Mouse (Mus musculus): ENCODE measurements around the gene Cldn24.
"Not testable (repeated sequence)": the region's sequence is repeated elsewhere in the genome, so short reads cannot be mapped to it uniquely, and the experiment has no call there.

The Cldn24 gene

DNA sequence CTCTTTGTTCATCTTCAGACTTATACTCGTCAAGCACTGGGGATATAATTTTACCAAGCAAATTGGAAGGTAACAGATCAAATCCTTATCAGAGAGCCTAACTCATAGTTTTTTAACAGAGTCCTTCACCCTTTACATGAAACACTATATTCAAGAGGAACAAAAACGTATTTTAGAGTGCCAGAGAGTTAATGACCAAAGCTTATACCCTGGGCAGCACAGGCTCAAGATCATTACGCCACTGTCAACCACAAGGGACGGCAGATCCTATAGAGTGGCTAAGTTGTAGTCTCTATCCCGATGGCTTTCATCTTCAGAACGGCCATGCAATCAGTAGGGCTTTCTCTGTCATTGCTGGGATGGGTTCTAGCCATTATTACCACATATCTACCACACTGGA, at the start of gene Cldn24:
Gene Cldn24 (plus strand): TSS at position 301 of the 400 bp plus-strand sequence.
- no peak for DNase-seq (ENCODE audit: low spot score in 2 of 2)

DNA sequence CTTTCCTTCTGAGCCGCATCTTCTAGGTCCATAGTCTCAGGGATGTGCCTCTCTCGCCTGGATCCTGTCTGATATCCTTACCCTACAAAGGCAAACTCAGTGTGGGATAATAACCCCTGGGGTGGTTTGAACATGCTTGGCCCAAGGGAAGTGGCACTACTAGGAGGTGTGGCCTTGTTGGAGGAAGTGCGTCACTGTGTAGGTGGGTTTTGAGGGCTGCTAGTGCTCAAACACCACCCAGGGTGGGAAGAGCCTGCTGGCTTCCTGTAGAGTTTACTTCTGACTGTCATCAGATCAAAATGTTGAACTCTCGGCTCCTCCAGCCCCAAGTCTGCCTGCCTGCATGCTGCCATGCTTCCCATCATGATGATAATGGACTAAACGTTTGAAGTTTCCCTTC, 49.0 kb upstream of the Cldn24 start:
- DNase-seq (ENCODE audit: low spot score in 2 of 2) = no peak

- no peak for DNase-seq (ENCODE audit: low spot score in 2 of 2)
Observed at GRCm38 (mm10) chr8:47777415-47777814, 44.5 kb upstream of the Cldn24 start.

- no peak for DNase-seq (ENCODE audit: low spot score in 2 of 2)
Observed at GRCm38 (mm10) chr8:47779589-47779988, 42.4 kb upstream of the Cldn24 start.

DNA sequence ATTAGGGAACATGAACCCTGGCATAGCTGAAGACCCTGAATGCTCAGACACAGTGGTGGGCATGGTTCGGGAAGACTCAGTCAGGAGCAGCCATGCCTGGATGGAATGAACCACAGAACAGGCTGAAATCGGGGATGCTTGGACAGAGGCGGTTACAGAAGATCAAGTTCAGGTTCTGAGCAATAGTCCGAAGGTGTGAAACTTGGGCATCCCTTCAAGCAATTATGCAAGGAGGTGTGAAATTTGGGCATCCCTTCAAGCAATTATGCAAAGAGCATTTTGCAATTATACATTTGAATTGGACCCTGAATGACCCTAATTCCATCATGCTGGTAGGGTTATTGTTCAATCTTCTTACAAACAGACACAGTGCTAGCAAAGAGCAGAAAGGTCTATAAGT, 40.1 kb upstream of the Cldn24 start:
- DNase-seq (ENCODE audit: low spot score in 2 of 2) = no peak

- DNase-seq (ENCODE audit: low spot score in 2 of 2) = no peak
Observed at GRCm38 (mm10) chr8:47783544-47783943, 38.4 kb upstream of the Cldn24 start.

DNA sequence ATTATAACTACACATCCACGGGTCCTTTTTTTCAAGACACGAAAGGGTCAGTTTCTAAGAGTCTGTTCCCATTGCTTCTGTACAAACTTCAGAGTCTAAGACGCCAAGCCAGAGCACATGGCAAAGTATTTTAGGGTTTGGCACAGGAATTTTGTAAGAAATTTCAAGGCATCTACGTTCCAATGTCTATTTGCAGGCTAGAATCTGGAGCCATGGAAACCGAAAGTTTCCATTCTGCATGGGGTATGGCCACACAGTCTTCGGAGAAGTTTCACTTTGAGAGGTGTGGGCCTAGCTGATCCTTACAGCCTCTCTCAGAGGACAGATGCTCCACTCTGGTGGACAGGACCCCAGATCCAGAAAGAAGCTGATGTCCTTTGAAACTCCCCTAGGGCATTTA, 38.0 kb upstream of the Cldn24 start:
- DNase-seq (ENCODE audit: low spot score in 2 of 2) = no peak

DNA sequence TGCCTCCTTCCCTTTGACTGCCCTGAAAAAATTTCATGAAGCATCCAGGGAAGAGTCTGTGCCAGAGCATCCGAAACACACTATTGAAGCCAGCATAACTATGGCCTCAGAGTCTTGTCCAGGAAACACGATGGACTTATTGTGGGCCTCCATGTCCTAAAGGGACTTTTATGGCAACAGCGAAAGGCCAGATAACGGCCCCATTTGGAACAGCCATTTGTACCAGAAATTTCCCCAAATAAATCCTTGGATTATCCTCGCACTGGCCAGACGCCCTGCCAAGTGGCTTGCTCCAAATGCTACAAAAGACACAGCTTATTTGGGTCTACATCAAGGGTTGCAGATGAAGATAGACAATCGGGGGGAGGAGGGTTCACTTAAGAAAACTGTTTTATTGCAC, 37.5 kb upstream of the Cldn24 start:
- DNase-seq (ENCODE audit: low spot score in 2 of 2) = no peak

- DNase-seq (ENCODE audit: low spot score in 2 of 2) = no peak
Observed at GRCm38 (mm10) chr8:47786323-47786722, 35.6 kb upstream of the Cldn24 start.

DNA sequence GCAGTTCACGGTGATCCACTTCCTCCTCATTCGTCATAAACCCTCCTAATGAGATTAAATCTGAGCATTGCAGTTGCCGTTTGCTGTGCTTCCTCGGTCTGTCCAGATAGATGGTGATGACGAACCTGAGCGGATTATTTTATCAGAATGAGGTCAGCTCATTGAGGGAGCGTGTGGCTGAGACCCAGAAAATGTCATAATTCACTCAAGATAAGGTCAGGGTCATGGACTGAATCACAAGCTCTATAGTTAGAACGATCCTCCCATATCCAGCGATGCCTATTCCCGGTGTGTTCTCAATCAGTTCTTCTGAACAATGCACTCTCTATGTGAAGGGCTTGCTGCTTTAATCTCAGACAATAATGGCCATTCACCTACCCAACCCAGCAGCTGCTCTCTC, 34.2 kb upstream of the Cldn24 start:
- DNase-seq (ENCODE audit: low spot score in 2 of 2) = no peak

DNA sequence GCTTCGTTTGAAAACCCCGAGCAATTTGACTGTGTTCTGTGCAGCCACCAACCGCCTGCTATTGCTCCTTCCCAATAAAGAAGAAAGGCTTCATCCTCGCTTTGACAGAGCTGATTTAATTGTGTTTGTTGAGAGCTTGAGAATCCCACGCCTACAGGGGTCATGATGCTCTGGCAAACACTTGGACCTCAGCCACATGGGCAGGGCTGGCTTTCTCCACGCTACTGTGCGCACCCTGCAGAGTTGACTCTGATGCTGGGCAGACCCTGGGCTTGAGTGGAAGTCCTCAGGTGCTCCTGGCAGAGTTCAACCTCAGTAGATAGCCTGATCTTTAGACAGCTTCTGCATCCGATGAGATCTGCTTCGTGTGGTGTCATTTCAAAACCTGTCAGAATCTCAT, 30.0 kb upstream of the Cldn24 start:
- DNase-seq (ENCODE audit: low spot score in 2 of 2) = no peak

DNA sequence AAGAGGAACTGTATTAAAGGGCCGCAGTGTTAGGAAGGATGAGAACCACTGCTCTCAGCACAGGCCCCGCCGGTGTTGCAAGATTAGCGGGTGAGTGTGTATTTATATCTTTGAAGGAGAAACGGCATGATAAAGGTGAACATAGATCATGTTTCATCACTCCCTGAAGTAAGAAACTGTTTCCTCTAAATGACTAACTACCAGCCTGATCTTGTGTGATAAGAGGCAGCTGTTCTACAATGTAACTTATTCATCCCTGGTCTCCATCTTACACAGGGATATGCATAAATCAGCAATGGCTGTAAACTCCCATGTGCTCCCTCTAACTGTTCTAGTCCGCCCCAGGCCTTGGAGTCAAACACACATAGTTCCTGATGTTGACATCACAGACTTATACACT, 22.5 kb upstream of the Cldn24 start:
- DNase-seq (ENCODE audit: low spot score in 2 of 2) = no peak

GRCm38 (mm10) chr8:47802349-47802748, 19.6 kb upstream of the Cldn24 start:
- no peak for DNase-seq (ENCODE audit: low spot score in 2 of 2)

GRCm38 (mm10) chr8:47804262-47804661, 17.7 kb upstream of the Cldn24 start:
- no peak for DNase-seq (ENCODE audit: low spot score in 2 of 2)

DNA sequence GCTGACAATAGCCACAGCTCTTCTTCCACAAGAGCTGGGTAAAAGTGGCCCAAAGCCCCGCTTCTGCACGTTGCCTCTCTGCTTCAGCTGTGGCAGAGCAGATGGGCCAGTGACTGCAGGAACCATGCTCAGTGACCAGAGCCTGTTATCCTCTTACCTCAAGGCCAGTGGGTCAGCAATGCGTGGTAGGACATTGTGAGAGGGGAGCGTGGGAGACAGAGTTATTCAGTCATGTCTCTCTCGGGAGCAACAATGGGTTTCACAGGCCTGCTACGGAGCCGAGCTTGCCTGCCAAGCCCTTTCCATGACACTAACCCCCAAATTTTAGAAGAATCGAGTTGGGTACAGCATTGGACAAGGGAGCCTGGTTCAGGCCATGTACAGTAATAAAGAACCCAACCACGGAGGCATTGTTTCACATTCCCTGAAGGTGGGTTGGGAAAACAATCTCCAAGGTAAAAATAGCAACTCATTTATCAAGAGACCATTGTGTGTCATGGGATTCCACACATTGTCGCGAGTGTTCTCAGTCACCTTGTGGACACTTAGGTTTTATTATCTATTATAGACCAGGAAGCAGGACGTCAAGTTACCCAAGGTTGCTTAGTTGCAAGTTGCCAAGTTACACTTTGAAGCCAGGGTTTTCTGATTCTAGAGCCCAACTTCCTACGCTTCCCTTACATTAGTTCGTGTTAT, 11.8 kb upstream of the Cldn24 start:
- DNase-seq (ENCODE audit: low spot score in 2 of 2) = no peak

DNA sequence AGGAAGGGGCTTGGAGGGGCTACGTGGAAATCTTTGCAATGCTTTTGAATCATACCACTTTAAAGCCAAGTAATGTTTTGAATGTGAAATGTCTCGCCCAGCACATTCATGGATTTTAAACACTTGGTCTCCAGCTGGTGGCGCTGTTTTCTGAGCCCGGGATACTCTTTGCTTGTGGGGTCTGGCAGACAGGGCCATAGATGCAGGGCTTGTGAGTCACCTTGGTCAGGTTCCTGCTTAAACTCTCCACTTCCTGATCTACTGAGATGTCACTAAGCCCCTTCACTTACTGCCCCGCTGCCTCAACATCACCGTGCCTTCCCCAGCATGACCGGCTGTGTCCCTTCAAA, 11.3 kb upstream of the Cldn24 start:
- DNase-seq (ENCODE audit: low spot score in 2 of 2) = no peak

- DNase-seq (ENCODE audit: low spot score in 2 of 2) = no peak
Observed at GRCm38 (mm10) chr8:47811221-47811620, 10.7 kb upstream of the Cldn24 start.

GRCm38 (mm10) chr8:47819034-47819433, 2.9 kb upstream of the Cldn24 start:
- no peak for DNase-seq (ENCODE audit: low spot score in 2 of 2)

- no peak for DNase-seq (ENCODE audit: low spot score in 2 of 2)
Observed at GRCm38 (mm10) chr8:47820914-47821772, 800 bp upstream of the Cldn24 start.

DNA sequence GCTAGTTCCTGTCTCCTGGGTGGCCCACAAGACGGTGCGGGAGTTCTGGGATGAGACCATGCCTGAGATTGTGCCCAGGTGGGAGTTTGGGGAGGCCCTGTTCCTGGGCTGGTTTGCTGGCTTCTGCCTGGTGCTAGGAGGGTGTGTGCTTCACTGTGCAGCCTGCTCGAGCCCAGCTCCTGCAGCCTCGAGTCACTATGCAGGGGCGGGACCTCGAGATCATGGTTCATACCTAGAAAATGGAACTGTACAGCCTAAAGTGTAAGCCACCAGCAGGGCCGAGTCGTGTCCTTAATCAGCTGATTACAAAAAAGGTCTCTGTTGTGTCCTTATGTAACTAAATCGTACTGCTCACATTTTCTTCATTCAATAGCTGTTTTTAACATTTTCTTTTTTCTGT, 598 bp downstream of the Cldn24 start:
- DNase-seq (ENCODE audit: low spot score in 2 of 2) = not testable (repeated sequence)

DNA sequence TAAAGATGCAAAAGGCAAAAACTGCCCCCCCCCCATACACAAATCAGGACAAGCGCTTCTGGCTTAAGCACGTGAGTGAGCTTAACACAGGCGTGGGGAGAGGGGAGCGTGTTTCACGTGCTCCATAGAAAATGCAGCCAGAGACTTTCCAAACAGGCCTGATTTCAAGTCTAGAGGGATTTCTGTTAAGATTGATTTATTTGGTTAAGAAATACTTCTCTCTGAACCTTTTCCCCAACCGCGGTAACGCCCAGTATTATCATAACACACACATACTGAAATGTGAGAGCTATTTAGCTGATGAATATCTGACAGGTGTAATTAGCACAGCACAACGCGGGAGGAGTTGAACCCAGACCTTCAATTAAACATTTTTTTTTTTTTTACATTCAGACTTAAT, 1.8 kb downstream of the Cldn24 start:
- DNase-seq (ENCODE audit: low spot score in 2 of 2) = no peak

DNA sequence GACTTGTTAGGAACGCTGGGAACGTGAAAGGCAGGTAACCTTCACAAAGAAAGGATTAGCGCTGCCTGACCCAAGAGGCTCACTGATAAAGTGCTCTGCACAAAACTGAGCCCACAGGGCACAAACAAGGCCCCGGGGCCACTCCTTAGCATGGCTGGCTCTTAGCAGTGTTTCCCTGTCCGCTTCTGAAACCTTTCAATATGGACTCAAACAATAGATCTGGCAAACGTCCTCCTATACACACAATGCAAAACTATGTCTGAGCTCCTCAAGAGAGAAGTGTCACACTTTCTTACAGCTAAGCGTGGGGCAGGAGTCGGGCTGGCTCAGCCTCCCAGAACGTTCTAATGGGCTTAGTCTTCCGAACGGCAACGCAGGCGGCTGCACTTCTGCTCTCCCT, 2.2 kb downstream of the Cldn24 start, which contains the start of gene Cldn22:
Gene Cldn22 (plus strand): TSS at position 301 of the 400 bp plus-strand sequence.
- DNase-seq (ENCODE audit: low spot score in 2 of 2) = no peak

GRCm38 (mm10) chr8:47825596-47825995, 3.7 kb downstream of the Cldn24 start:
- DNase-seq (ENCODE audit: low spot score in 2 of 2) = no peak
